In genomic region chr6:125265239-125265638, GRCm38 (mm10) we compare ENCODE assay signal across 13 mouse cellular contexts. TPM values are rescaled to one million over a fixed set of nuclear protein-coding genes. Genes with fewer than 3 reads are reported as not detected.
DNase-seq lines count a peak whose midpoint lies in the region; ATAC-seq lines count a peak whose summit lies in the region.
"Had no signal": no experiment of that assay in that cellular context is flagged by ENCODE, and none has a peak within 500 bp of the region (broad histone marks: within the 10 kb centered on the region; RNA-seq: fewer than 3 reads in every experiment).

No protein-coding gene starts in this region.

- H3K4me3 ChIP-seq in embryonic facial prominence, embryonic 14.5 days (ENCODE audit: low read depth, low read length): no peak overlapping the region
- no peak overlapping the region for H3K4me3 ChIP-seq in embryonic facial prominence, embryonic 10.5 days
- no peak overlapping the region for H3K4me3 ChIP-seq in hindbrain, embryonic 13.5 days
- no peak overlapping the region for H3K4me3 ChIP-seq in forebrain, embryonic 11.5 days (ENCODE audit: low read depth, low read length)
- H3K4me3 ChIP-seq: liver, embryonic 13.5 days; midbrain, embryonic 15.5 days had no signal

- no peak overlapping the region for H3K4me2 ChIP-seq in embryonic facial prominence, embryonic 14.5 days (ENCODE audit: low read depth, low read length)
- H3K4me2 ChIP-seq in hindbrain, embryonic 13.5 days: no peak overlapping the region
- H3K4me2 ChIP-seq in forebrain, embryonic 11.5 days (ENCODE audit: low read depth, low read length, severe bottlenecking): no peak overlapping the region
- H3K4me2 ChIP-seq: heart, embryonic 11.5 days; liver, embryonic 13.5 days; midbrain, embryonic 15.5 days had no signal

- H3K36me3 ChIP-seq in embryonic facial prominence, embryonic 14.5 days (ENCODE audit: control insufficient read depth, insufficient read depth, low read length): no peaks in the 10 kb centered on the region
- no peaks in the 10 kb centered on the region for H3K36me3 ChIP-seq in embryonic facial prominence, embryonic 10.5 days (replicated peaks)
- H3K36me3 ChIP-seq in hindbrain, embryonic 13.5 days: no peaks in the 10 kb centered on the region
- H3K36me3 ChIP-seq in forebrain, embryonic 11.5 days (ENCODE audit: control insufficient read depth, insufficient read depth, low read length): no peaks in the 10 kb centered on the region
- H3K36me3 ChIP-seq: liver, embryonic 13.5 days; midbrain, embryonic 15.5 days had no signal

- WGBS in embryonic facial prominence, embryonic 14.5 days: 49% methylated on average over 10 of the region's 10 CpGs
- WGBS in embryonic facial prominence, embryonic 10.5 days: 65% methylated on average over 10 of the region's 10 CpGs
- 57% methylated on average over 10 of the region's 10 CpGs for WGBS in hindbrain, embryonic 13.5 days
- 68% methylated on average over 10 of the region's 10 CpGs for WGBS in forebrain, embryonic 11.5 days

- H3K9ac ChIP-seq in embryonic facial prominence, embryonic 14.5 days (ENCODE audit: low read depth, low read length): 0 out of 2 replicates have a peak overlapping the region, but pooled peaks have one; percentile 5
- no peak overlapping the region for H3K9ac ChIP-seq in hindbrain, embryonic 13.5 days
- H3K9ac ChIP-seq in forebrain, embryonic 11.5 days (ENCODE audit: low read length): no peak overlapping the region
- H3K9ac ChIP-seq: liver, embryonic 13.5 days; midbrain, embryonic 15.5 days had no signal

- no peak for ATAC-seq in embryonic facial prominence, embryonic 14.5 days (ENCODE audit: low read depth)
- ATAC-seq in hindbrain, embryonic 13.5 days (ENCODE audit: low FRiP score): no peak
- no peak for ATAC-seq in forebrain, embryonic 11.5 days (replicated peaks; ENCODE audit: low FRiP score)
- ATAC-seq: midbrain, embryonic 15.5 days had no signal

- no peak for DNase-seq in embryonic facial prominence, embryonic 14.5 days (ENCODE audit: low spot score)
- no peak for DNase-seq in embryonic facial prominence, embryonic 10.5 days (ENCODE audit: low spot score)
- DNase-seq in 416B (ENCODE audit: low read depth): peak; percentile 23
- peak; percentile 31 to 53 for DNase-seq in frontal cortex, postnatal 36 days (ENCODE audit: low spot score in 2 of 2)
- DNase-seq in natural killer cell, adult 2 months (ENCODE audit: low spot score in 2 of 2): peak; percentile 78
- no peak for DNase-seq in cerebellum, adult 9-10 months
- DNase-seq in forebrain, embryonic 11.5 days (ENCODE audit: low spot score): no peak
- DNase-seq: cerebellum, adult 18-20 months; liver, embryonic 13.5 days had no signal

- no peaks in the 10 kb centered on the region for H3K4me1 ChIP-seq in embryonic facial prominence, embryonic 14.5 days (ENCODE audit: control insufficient read depth, insufficient read depth, low read length)
- H3K4me1 ChIP-seq in embryonic facial prominence, embryonic 10.5 days: no peaks in the 10 kb centered on the region
- H3K4me1 ChIP-seq in hindbrain, embryonic 13.5 days (replicated peaks): no peaks in the 10 kb centered on the region; the same call in 1 of the 2 replicates
- H3K4me1 ChIP-seq in forebrain, embryonic 11.5 days (replicated peaks; ENCODE audit: control insufficient read depth, insufficient read depth, low read length): no peaks in the 10 kb centered on the region
- H3K4me1 ChIP-seq: liver, embryonic 13.5 days; midbrain, embryonic 15.5 days had no signal

- H3K27ac ChIP-seq in embryonic facial prominence, embryonic 14.5 days (replicated peaks; ENCODE audit: low read depth, low read length): no peak overlapping the region
- H3K27ac ChIP-seq in embryonic facial prominence, embryonic 10.5 days (replicated peaks): no peak overlapping the region
- no peak overlapping the region for H3K27ac ChIP-seq in hindbrain, embryonic 13.5 days
- no peak overlapping the region for H3K27ac ChIP-seq in forebrain, embryonic 11.5 days (ENCODE audit: low read depth, low read length)
- H3K27ac ChIP-seq: kidney, postnatal 0 days; liver, embryonic 13.5 days; midbrain, embryonic 15.5 days had no signal

- H3K9me3 ChIP-seq in embryonic facial prominence, embryonic 14.5 days (ENCODE audit: control insufficient read depth, low read length): no peaks in the 10 kb centered on the region; the same call in 1 of the 2 replicates
- no peaks in the 10 kb centered on the region for H3K9me3 ChIP-seq in embryonic facial prominence, embryonic 10.5 days
- H3K9me3 ChIP-seq in hindbrain, embryonic 13.5 days: no peaks in the 10 kb centered on the region
- H3K9me3 ChIP-seq in forebrain, embryonic 11.5 days (ENCODE audit: control insufficient read depth, low read length): no peaks in the 10 kb centered on the region
- H3K9me3 ChIP-seq: liver, embryonic 13.5 days; midbrain, embryonic 15.5 days had no signal

- no peaks in the 10 kb centered on the region for H3K27me3 ChIP-seq in embryonic facial prominence, embryonic 14.5 days (replicated peaks; ENCODE audit: control insufficient read depth, insufficient read depth, low read length)
- peaks cover 3% of the 10 kb centered on the region for H3K27me3 ChIP-seq in embryonic facial prominence, embryonic 10.5 days (replicated peaks; ENCODE audit: low read depth, poor library complexity, severe bottlenecking)
- peaks cover 5% of the 10 kb centered on the region; the same call in 1 of the 2 replicates for H3K27me3 ChIP-seq in hindbrain, embryonic 13.5 days
- H3K27me3 ChIP-seq in forebrain, embryonic 11.5 days (ENCODE audit: control insufficient read depth, insufficient read depth, low read length): no peaks in the 10 kb centered on the region
- H3K27me3 ChIP-seq: liver, embryonic 13.5 days; midbrain, embryonic 15.5 days had no signal

RNA-seq across cellular contexts. Expression of gene Tuba3a, which starts 20.6 kb away (rescaled TPM):
- polyA plus RNA-seq in embryonic facial prominence, embryonic 14.5 days (2014; fragmentation: Nextera tagmentation; extraction: Ambion mirVana): 0.22 and 0.45 TPM in 2 replicates
- 0.16 and 0.19 TPM in 2 replicates for polyA plus RNA-seq in embryonic facial prominence, embryonic 10.5 days (2016; fragmentation: Nextera tagmentation; extraction: Ambion mirVana)
- not detected in 2 replicates for polyA plus RNA-seq in hindbrain, embryonic 13.5 days (2015; fragmentation: Nextera tagmentation; extraction: Ambion mirVana)
- polyA plus RNA-seq in forebrain, embryonic 11.5 days (2014; fragmentation: Nextera tagmentation; extraction: Ambion mirVana): not detected in 2 replicates
- polyA plus RNA-seq: liver, embryonic 13.5 days; midbrain, embryonic 15.5 days had no signal

RNA-seq across cellular contexts. Expression of gene Cd27, which starts 28.4 kb away (rescaled TPM):
- polyA plus RNA-seq in embryonic facial prominence, embryonic 14.5 days (2014; fragmentation: Nextera tagmentation; extraction: Ambion mirVana): 1.1 and 2.9 TPM in 2 replicates
- polyA plus RNA-seq in embryonic facial prominence, embryonic 10.5 days (2016; fragmentation: Nextera tagmentation; extraction: Ambion mirVana): 0.95 and 0.98 TPM in 2 replicates
- 1.5 and 2.2 TPM in 2 replicates for polyA plus RNA-seq in hindbrain, embryonic 13.5 days (2015; fragmentation: Nextera tagmentation; extraction: Ambion mirVana)
- 1.3 and 2.3 TPM in 2 replicates for polyA plus RNA-seq in forebrain, embryonic 11.5 days (2014; fragmentation: Nextera tagmentation; extraction: Ambion mirVana)

RNA-seq across cellular contexts. Expression of gene Tapbpl, which starts 33.6 kb away (rescaled TPM):
- 3.4 and 3.6 TPM in 2 replicates for polyA plus RNA-seq in embryonic facial prominence, embryonic 14.5 days (2014; fragmentation: Nextera tagmentation; extraction: Ambion mirVana)
- polyA plus RNA-seq in embryonic facial prominence, embryonic 10.5 days (2016; fragmentation: Nextera tagmentation; extraction: Ambion mirVana): 0.98 and 1.6 TPM in 2 replicates
- 4.3 and 5.0 TPM in 2 replicates for polyA plus RNA-seq in hindbrain, embryonic 13.5 days (2015; fragmentation: Nextera tagmentation; extraction: Ambion mirVana)
- polyA plus RNA-seq in forebrain, embryonic 11.5 days (2014; fragmentation: Nextera tagmentation; extraction: Ambion mirVana): 1.1 and 1.8 TPM in 2 replicates

RNA-seq across cellular contexts. Expression of gene Ltbr, which starts 48.4 kb away (rescaled TPM):
- 46.4 and 49.0 TPM in 2 replicates for polyA plus RNA-seq in embryonic facial prominence, embryonic 14.5 days (2014; fragmentation: Nextera tagmentation; extraction: Ambion mirVana)
- 26.9 and 28.8 TPM in 2 replicates for polyA plus RNA-seq in embryonic facial prominence, embryonic 10.5 days (2016; fragmentation: Nextera tagmentation; extraction: Ambion mirVana)
- 13.5 and 15.2 TPM in 2 replicates for polyA plus RNA-seq in hindbrain, embryonic 13.5 days (2015; fragmentation: Nextera tagmentation; extraction: Ambion mirVana)
- 15.6 and 16.6 TPM in 2 replicates for polyA plus RNA-seq in forebrain, embryonic 11.5 days (2014; fragmentation: Nextera tagmentation; extraction: Ambion mirVana)

RNA-seq across cellular contexts. Expression of gene Vamp1, which starts 49.9 kb away (rescaled TPM):
- polyA plus RNA-seq in embryonic facial prominence, embryonic 14.5 days (2014; fragmentation: Nextera tagmentation; extraction: Ambion mirVana): 2.4 and 2.7 TPM in 2 replicates
- 2.6 and 3.1 TPM in 2 replicates for polyA plus RNA-seq in embryonic facial prominence, embryonic 10.5 days (2016; fragmentation: Nextera tagmentation; extraction: Ambion mirVana)
- 11.3 and 12.9 TPM in 2 replicates for polyA plus RNA-seq in hindbrain, embryonic 13.5 days (2015; fragmentation: Nextera tagmentation; extraction: Ambion mirVana)
- polyA plus RNA-seq in forebrain, embryonic 11.5 days (2014; fragmentation: Nextera tagmentation; extraction: Ambion mirVana): 1.9 and 2.1 TPM in 2 replicates

Comparison
In these comparisons a context has a peak if more than half of its experiments do, and no peak if none do; other contexts are left out.
1. DNase-seq: peak in 416B (single experiment), frontal cortex, postnatal 36 days (2 of 2) and natural killer cell, adult 2 months (2 of 2); none in embryonic facial prominence, embryonic 14.5 days (single experiment), embryonic facial prominence, embryonic 10.5 days (single experiment), cerebellum, adult 9-10 months (single experiment) and forebrain, embryonic 11.5 days (single experiment).